Mouse (Mus musculus) regulatory T cell (primary cell): Measurements from ENCODE around the gene Loxl1.
"Not testable (repeated sequence)": the region's sequence is repeated elsewhere in the genome, so short reads cannot be mapped to it uniquely, and the experiment has no call there.

ENCODE experiments used
- in situ Hi-C: fragments of 300-600 bp; cut with MboI, MseI; formaldehyde crosslinking; loops from one replicate; pipeline ENCODE4 v1.15.1; 2025; ENCODE audit warnings: high pct_unique_total_duplicates

Loxl1 gene

GRCm38 (mm10) chr9:58278821-58279723, 33.9 kb downstream of the Loxl1 start:
- in situ Hi-C loops, result no loop called here

DNA sequence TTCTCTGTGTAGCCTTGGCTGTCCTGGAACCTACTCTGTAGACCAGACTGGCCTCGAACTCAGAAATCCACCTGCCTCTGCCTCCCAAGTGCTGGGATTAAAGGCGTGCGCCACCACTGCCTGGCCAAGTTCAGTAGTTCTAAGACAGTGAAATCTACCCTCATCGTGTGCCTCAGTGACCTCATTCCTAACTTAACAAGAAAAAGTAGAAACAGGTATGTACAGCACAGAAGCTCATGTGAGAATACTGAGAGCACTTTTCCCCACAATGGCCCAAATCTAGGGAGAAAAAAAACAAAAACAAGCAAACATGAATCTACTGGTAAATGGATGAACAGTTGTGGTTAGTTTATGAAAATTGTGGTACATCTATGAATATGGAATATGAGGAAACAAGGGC, 34.7 kb downstream of the Loxl1 start:
- in situ Hi-C loops, result no loop called here

DNA sequence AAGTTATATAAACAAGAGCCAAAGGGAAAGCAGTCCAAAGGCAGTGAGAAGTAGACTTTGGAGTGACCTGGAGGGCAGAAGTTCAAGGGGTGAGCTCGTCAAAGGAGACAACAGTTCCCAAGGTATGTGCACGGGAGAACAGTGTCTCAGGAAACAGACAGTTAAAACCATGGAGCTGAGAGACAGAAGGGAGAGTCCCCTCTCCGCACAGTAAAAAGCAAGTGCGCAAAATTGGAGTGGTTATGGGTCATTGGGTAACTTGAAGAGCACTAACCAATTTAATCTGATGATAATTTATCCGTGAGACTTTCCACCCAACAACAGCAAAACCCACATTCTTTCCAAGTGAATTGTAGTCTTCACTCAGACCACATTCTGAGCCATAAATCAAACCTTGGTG, 36.6 kb downstream of the Loxl1 start:
- in situ Hi-C loops, result no loop called here

DNA sequence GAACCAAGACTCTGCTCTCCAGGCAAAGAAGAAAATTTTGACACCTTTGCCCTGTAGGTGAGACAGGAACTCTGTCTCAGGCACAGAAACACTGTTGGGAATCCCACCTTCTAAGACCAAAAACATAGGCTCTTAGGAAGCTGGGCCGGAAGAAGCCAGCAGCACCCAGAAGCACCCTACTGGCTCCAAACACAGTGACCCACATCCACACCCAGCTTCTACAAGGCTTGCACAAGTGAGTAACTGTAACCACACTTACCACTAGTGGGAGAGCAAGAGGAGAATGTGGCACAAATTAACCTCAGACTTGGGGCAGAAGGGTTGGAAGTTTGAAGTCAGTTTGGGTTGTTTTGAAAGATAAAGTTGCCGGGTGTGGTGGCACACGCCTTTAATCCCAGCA, 37.2 kb downstream of the Loxl1 start:
- in situ Hi-C loops, result no loop called here

DNA sequence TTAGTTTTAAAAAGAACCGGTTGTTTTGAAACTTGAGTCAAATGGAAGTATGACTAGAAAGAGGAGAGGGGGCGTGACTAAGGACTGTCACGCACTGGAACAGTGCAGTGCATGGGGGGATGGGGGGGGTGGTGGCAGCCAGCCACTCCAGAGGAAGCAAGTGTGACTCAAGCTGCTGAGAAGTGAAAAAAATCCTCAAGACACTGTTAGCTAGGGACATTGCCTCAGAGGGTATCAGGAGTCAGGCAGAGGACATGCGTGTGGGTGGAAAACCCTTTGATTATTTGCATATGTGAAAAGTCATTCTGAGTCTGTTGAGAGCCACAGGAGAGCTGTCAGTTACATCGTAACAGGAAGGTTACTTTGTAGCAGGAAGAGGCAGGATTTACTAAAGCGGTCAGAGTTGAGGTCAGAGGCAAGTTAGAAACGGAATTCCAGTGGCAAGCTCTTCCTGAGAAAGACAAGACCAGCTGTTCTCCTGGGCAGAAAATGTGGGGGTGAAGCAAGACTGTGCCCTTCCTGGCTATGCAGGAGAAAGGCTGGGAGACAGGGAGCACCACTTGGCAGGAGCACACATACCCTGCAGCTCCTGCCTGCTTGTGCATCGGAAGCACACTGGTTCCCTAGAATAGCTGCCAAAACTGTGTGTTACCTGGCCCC, 37.7 kb downstream of the Loxl1 start:
- in situ Hi-C loops, result no loop called here

DNA sequence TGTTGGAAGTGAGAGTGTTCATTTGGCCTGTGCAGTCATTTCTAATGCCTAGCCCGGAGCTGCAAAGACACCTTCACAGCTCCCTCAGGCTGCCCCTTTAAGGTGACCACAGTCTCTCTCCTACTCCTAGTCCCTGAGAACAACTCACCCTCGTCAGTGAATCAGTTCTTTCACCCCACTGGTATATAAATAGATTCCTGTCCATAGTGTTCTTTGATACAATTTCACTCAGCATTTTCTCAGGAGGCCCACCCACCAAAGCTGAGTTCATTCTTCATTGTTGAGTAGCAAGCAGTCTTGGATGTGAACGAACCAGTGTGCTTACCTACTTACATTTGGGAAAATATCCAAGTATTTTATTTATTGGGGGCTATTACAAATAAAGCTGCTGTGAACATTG, 38.4 kb downstream of the Loxl1 start:
- in situ Hi-C loops, result no loop called here

DNA sequence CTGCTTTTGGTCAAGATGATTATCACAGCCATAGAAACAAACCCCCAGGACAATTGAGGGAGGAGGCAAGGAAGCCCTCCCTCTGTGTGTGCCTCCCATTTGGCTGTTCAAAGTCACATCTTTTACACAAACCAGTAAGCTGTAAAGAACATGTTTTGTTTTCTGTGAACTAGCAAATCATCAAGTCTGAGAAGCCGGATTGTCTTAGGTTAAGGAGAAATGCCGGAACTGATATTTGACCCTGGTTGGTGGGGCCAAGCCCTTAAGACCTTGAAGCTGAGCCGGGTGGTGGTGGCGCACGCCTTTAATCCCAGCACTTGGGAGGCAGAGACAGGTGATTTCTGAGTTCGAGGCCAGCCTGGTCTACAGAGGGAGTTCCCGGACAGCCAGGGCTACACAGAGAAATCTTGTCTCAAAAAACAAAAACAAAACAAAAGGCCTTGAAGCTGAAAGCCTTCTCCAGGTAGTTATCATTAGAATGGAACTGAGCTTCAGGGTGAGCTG, 38.8 kb downstream of the Loxl1 start:
- in situ Hi-C loops, result no loop called here

- in situ Hi-C loops, result no loop called here
These were observed 40.1 kb downstream of the Loxl1 start for GRCm38 (mm10) chr9:58272855-58273254.

GRCm38 (mm10) chr9:58272068-58272541, 40.9 kb downstream of the Loxl1 start:
- in situ Hi-C loops, result no loop called here

- in situ Hi-C loops, result not testable (repeated sequence)
These were observed 41.4 kb downstream of the Loxl1 start for GRCm38 (mm10) chr9:58271551-58271950.

DNA sequence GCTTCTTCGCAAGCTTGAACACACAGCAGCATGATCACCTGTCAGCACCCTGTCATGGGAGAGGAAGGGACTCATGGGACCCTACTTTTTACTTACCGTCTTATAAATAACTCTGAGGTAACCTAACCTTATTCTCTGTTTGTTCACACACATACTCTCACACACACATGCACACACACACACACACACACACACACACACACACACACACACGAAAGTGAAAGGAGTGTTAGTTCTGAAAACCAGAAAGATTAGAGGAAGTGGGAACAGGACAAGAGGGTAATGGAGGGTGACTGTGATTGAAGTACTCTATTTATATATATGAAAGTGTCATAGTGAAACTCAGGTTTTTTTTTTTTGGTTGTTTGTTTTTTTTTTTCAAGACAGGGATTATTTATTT, 41.9 kb downstream of the Loxl1 start:
- in situ Hi-C loops, result no loop called here

DNA sequence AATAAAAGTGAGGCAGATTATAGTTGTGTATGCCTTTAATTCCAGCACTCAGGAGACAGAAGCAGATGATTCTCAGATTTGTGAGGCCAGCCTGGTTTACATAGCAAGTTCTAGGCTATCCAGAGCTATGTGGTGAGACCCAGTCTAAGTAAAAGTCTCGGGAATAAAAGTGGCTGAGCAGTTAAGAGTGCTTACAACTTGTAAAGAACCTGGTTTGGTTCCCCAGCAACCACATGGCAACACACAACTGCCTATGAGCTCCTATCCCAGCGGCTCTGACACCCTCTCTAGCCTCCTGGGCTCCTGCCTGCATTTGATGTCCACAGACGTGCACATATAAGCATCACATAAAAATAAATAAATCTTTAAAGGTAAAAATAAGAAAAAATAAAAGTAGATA, 42.9 kb downstream of the Loxl1 start:
- in situ Hi-C loops, result no loop called here

- in situ Hi-C loops, result no loop called here
These were observed 44.3 kb downstream of the Loxl1 start for GRCm38 (mm10) chr9:58268384-58269313.

DNA sequence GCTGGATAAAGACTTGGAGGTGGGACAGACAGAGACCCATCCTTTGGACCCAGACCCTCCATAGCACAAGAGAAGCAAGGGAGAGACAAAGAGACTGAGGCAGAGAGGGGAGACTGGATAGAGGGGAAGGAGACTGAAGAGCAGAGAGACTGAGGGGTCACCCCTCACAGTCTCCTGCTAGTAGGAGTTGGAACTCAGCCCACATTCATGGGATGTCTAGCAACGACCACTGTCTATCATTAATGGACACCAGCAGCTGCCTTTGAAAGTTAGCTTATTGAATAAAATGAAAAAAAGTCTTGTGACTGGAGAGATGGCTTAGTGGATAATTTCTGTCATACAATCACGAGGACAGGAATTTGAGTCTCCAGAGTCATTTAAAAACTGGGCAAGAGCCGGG, 45.9 kb downstream of the Loxl1 start:
- in situ Hi-C loops, result no loop called here

DNA sequence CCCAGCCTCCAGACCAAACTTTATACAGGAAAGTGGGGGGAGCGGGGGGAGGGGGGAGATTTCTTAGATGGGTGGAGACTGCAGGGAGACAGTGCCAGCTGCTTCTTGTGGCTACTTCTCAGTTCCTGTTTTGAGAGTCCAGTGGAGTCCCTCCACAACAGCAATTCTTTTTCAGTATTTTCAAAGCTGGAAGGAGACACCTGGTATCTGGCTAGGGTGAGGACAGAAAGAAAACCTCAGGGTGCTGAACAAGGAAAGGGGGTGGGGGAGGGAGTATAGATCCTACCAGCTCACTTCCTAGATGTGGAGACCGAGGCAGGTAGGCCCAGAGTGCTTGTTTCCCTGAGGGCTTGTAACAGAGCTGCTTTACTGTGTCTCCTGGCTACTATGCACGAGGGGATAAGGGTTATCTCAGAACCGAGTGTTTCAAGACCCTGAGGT, 46.4 kb downstream of the Loxl1 start:
- in situ Hi-C loops, result no loop called here

GRCm38 (mm10) chr9:58265368-58265767, 47.6 kb downstream of the Loxl1 start:
- in situ Hi-C loops, result no loop called here

DNA sequence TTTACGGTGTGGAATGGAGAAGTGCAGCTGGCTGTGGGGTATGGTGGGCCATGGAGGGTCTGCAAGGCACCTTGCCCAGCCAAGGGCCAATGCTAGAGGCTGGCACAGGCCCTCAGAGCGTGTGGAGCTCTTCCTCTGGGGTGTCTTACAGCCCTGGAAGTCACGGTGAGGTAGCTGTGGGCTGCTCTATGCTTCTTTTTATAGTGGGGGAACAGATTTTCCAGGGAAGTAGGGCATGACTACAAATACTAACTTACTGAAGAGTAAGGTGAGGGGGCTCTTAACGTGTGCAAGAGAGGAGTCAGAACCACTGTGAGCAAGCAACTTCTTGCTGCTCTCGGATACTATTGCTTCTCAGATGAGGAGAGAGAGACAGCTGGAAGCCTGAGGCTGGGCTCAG, 50.5 kb downstream of the Loxl1 start:
- in situ Hi-C loops, result no loop called here

GRCm38 (mm10) chr9:58255704-58256685, 57.0 kb downstream of the Loxl1 start:
- in situ Hi-C loops, result no loop called here

GRCm38 (mm10) chr9:58255105-58255504, 57.9 kb downstream of the Loxl1 start:
- in situ Hi-C loops, result no loop called here

- in situ Hi-C loops, result not testable (repeated sequence)
These were observed 59.2 kb downstream of the Loxl1 start for GRCm38 (mm10) chr9:58253805-58254122.
